Mouse (Mus musculus): ENCODE measurements at regions not wholly inside any gene's neighbourhood (a gene's known extent, or its start where the extent isn't known, plus 50 kb on each side); places are given as distances from the start of the nearest gene placed in this dataset.

- TF ChIP-seq CTCF (IDR thresholded peaks at IDR 0.05; ENCODE audit: low read depth) = no peak
- TF ChIP-seq EP300 (IDR thresholded peaks at IDR 0.05; ENCODE audit: low read depth) = no peak
Observed at GRCm38 (mm10) chr7:40398266-40398665, 499.9 kb upstream of the Vstm2b start.

Measured in liver, postnatal 0 days (tissue).